Mouse (Mus musculus) myocyte (in vitro differentiated cells): Measurements from ENCODE around the gene Togaram2. TPM values are rescaled to one million over a fixed set of nuclear protein-coding genes. Genes with fewer than 3 reads are reported as not detected.

Experiments used
- H3K27me3 ChIP-seq: one replicate; pipeline ENCODE4 v1.6.1; 2011; ENCODE audit not compliant: control insufficient read depth, insufficient read depth, insufficient read length
- H3K36me3 ChIP-seq: one replicate; pipeline ENCODE4 v1.6.1; 2011; ENCODE audit not compliant: control insufficient read depth, insufficient read depth
- H3K4me2 ChIP-seq: one replicate; pipeline ENCODE4 v1.6.1; 2011; ENCODE audit warnings: low read depth, control low read depth
- H3K4me3 ChIP-seq: one replicate; pipeline ENCODE4 v1.5.1; 2011; ENCODE audit warnings: mild to moderate bottlenecking, control low read depth, moderate library complexity
- H3K79me2 ChIP-seq: one replicate; pipeline ENCODE4 v1.6.1; 2011; ENCODE audit not compliant: control insufficient read depth, insufficient read depth
- H3ac ChIP-seq: one replicate; pipeline ENCODE4 v1.6.1; 2011; ENCODE audit not compliant: control insufficient read depth, insufficient read length
- CEBPB ChIP-seq: IDR thresholded peaks from 2 replicates; pipeline ENCODE4 v1.6.1; 2011; ENCODE audit warnings: mild to moderate bottlenecking, moderate library complexity; ENCODE audit not compliant: poor library complexity, insufficient read depth, severe bottlenecking
- E2F4 ChIP-seq: IDR thresholded peaks from one replicate; pipeline ENCODE4 v1.6.1; 2011; ENCODE audit warnings: mild to moderate bottlenecking, control low read depth, moderate library complexity; ENCODE audit not compliant: insufficient read depth
- MAX ChIP-seq: IDR thresholded peaks from one replicate; pipeline ENCODE4 v1.6.1; 2011; ENCODE audit warnings: low read depth, mild to moderate bottlenecking, control low read depth
- MYOD1 ChIP-seq, 3 experiments: IDR thresholded peaks; one replicate each; pipeline ENCODE4 v1.6.1; 2011; ENCODE audit warnings: control low read depth in 2 of 3, low read depth in 2 of 3, mild to moderate bottlenecking in 2 of 3, moderate library complexity in 1 of 3; ENCODE audit not compliant: insufficient read length in 2 of 3, control insufficient read depth in 1 of 3
- MYOG ChIP-seq, 3 experiments: IDR thresholded peaks; one replicate each; pipeline ENCODE4 v1.6.1; 2011; ENCODE audit warnings: control low read depth in 2 of 3, low read depth in 2 of 3, mild to moderate bottlenecking in 2 of 3; ENCODE audit not compliant: insufficient read length in 2 of 3, control insufficient read depth in 1 of 3, insufficient read depth in 1 of 3
- POLR2A ChIP-seq: IDR thresholded peaks from one replicate; pipeline ENCODE4 v1.6.1; 2011; ENCODE audit warnings: low read depth, mild to moderate bottlenecking, control low read depth, moderate library complexity; ENCODE audit not compliant: insufficient read length
- POLR2AphosphoS2 ChIP-seq: IDR thresholded peaks from one replicate; pipeline ENCODE4 v1.6.1; 2011; ENCODE audit warnings: low read depth, control low read depth; ENCODE audit not compliant: insufficient read length
- REST ChIP-seq: IDR thresholded peaks from one replicate; pipeline ENCODE4 v1.6.1; 2011; ENCODE audit warnings: mild to moderate bottlenecking, control low read depth, moderate library complexity; ENCODE audit not compliant: insufficient read depth, insufficient read length
- SRF ChIP-seq: IDR thresholded peaks from one replicate; pipeline ENCODE4 v1.6.1; 2011; ENCODE audit warnings: low read depth; ENCODE audit not compliant: control insufficient read depth, insufficient read length
- TCF12 ChIP-seq: IDR thresholded peaks from one replicate; pipeline ENCODE4 v1.6.1; 2011; ENCODE audit warnings: mild to moderate bottlenecking, control low read depth; ENCODE audit not compliant: poor library complexity, insufficient read depth, severe bottlenecking
- TCF3 ChIP-seq: IDR thresholded peaks from one replicate; pipeline ENCODE4 v1.6.1; 2011; ENCODE audit warnings: low read depth, control low read depth; ENCODE audit not compliant: insufficient read length
- USF1 ChIP-seq: IDR thresholded peaks from one replicate; pipeline ENCODE4 v1.6.1; 2011; ENCODE audit warnings: low read depth, mild to moderate bottlenecking, control low read depth, moderate library complexity
- polyA plus RNA-seq: library from polyadenylated mRNA; unstranded; fragments of >200 nt; fragmentation: generic; extraction: Trizol; gene quantifications from one replicate; pipeline ENCODE4 v1.2.1, GENCODE M21; 2012; ENCODE audit warnings: missing spikeins

The Togaram2 gene
- polyA plus RNA-seq, 1 experiment = 0.31 TPM

GRCm38 (mm10) chr17:71674886-71675285, 1.8 kb downstream of the Togaram2 start:
- H3K4me2 ChIP-seq = no peak overlapping the region
- no peaks in the 10 kb centered on the region for H3K36me3 ChIP-seq
- TF ChIP-seq TCF12 = no peak
- TF ChIP-seq POLR2A = no peak
- TF ChIP-seq CEBPB = no peak
- no peak for TF ChIP-seq MYOD1 (IDR thresholded peaks at IDR 0.05; ENCODE audit: control insufficient read depth in 1 of 3, insufficient read length in 2 of 3, low read depth in 2 of 3)
- no peak for TF ChIP-seq USF1
- no peak for TF ChIP-seq E2F4
- no peak overlapping the region for H3K4me3 ChIP-seq
- no peak overlapping the region for H3ac ChIP-seq
- no peaks in the 10 kb centered on the region for H3K27me3 ChIP-seq
- no peaks in the 10 kb centered on the region for H3K79me2 ChIP-seq

- Histone ChIP-seq H3K4me3 (no peak overlapping the region), H3K79me2 (no peaks in the 10 kb centered on the region), H3K36me3 (no peaks in the 10 kb centered on the region), H3K27me3 (no peaks in the 10 kb centered on the region), H3ac (no peak overlapping the region), H3K4me2 (no peak overlapping the region)
- TF ChIP-seq MYOD1 (IDR thresholded peaks at IDR 0.05; ENCODE audit: control insufficient read depth in 1 of 3, insufficient read length in 2 of 3, low read depth in 2 of 3) (no peak), TCF12 (no peak), SRF (no peak), E2F4 (no peak), REST (no peak), POLR2A (no peak), TCF3 (no peak), POLR2AphosphoS2 (no peak), MAX (no peak)
Measured at GRCm38 (mm10) chr17:71681666-71682065, 8.6 kb downstream of the Togaram2 start.

GRCm38 (mm10) chr17:71682379-71682778, 9.3 kb downstream of the Togaram2 start:
- H3K4me3 ChIP-seq = no peak overlapping the region
- H3K36me3 ChIP-seq = no peaks in the 10 kb centered on the region
- H3ac ChIP-seq = no peak overlapping the region
- no peaks in the 10 kb centered on the region for H3K27me3 ChIP-seq
- H3K79me2 ChIP-seq = no peaks in the 10 kb centered on the region
- no peak for TF ChIP-seq SRF
- no peak for TF ChIP-seq REST
- no peak for TF ChIP-seq CEBPB
- TF ChIP-seq E2F4 = no peak
- no peak for TF ChIP-seq MYOG (IDR thresholded peaks at IDR 0.05; ENCODE audit: control insufficient read depth in 1 of 3, insufficient read depth in 1 of 3, insufficient read length in 2 of 3, low read depth in 2 of 3)
- no peak for TF ChIP-seq MYOD1 (IDR thresholded peaks at IDR 0.05; ENCODE audit: control insufficient read depth in 1 of 3, insufficient read length in 2 of 3, low read depth in 2 of 3)
- no peak for TF ChIP-seq TCF12
- H3K4me2 ChIP-seq = no peak overlapping the region

- no peaks in the 10 kb centered on the region for H3K27me3 ChIP-seq
- no peaks in the 10 kb centered on the region for H3K36me3 ChIP-seq
- H3K4me2 ChIP-seq = no peak overlapping the region
- TF ChIP-seq E2F4 (no peak), POLR2AphosphoS2 (no peak), POLR2A (no peak), TCF12 (no peak), MAX (no peak), MYOD1 (IDR thresholded peaks at IDR 0.05; ENCODE audit: control insufficient read depth in 1 of 3, insufficient read length in 2 of 3, low read depth in 2 of 3) (no peak), MYOG (IDR thresholded peaks at IDR 0.05; ENCODE audit: control insufficient read depth in 1 of 3, insufficient read depth in 1 of 3, insufficient read length in 2 of 3, low read depth in 2 of 3) (no peak), TCF3 (no peak), REST (no peak), SRF (no peak)
- H3ac ChIP-seq = no peak overlapping the region
- H3K4me3 ChIP-seq = no peak overlapping the region
- H3K79me2 ChIP-seq = no peaks in the 10 kb centered on the region
Measured at GRCm38 (mm10) chr17:71683281-71683680, 10.2 kb downstream of the Togaram2 start.

- TF ChIP-seq POLR2AphosphoS2 (no peak), TCF3 (no peak), E2F4 (no peak), MAX (no peak), TCF12 (no peak), USF1 (no peak), MYOD1 (IDR thresholded peaks at IDR 0.05; ENCODE audit: control insufficient read depth in 1 of 3, insufficient read length in 2 of 3, low read depth in 2 of 3) (no peak), MYOG (IDR thresholded peaks at IDR 0.05; ENCODE audit: control insufficient read depth in 1 of 3, insufficient read depth in 1 of 3, insufficient read length in 2 of 3, low read depth in 2 of 3) (no peak), SRF (no peak), REST (no peak), CEBPB (no peak)
- Histone ChIP-seq H3K27me3 (no peaks in the 10 kb centered on the region), H3K79me2 (no peaks in the 10 kb centered on the region), H3ac (no peak overlapping the region), H3K4me3 (no peak overlapping the region), H3K4me2 (no peak overlapping the region), H3K36me3 (no peaks in the 10 kb centered on the region)
Measured at GRCm38 (mm10) chr17:71684103-71684608, 11.1 kb downstream of the Togaram2 start.
